Mouse (Mus musculus): Measurements from ENCODE around the gene Caskin1.

- TF ChIP-seq CTCF (IDR thresholded peaks at IDR 0.05; ENCODE audit: control insufficient read depth, insufficient read depth, low read length): no peak
- no peak for TF ChIP-seq POLR2A (IDR thresholded peaks at IDR 0.05; ENCODE audit: borderline replicate concordance, control insufficient read depth, low read depth, low read length)
These were observed 42.1 kb downstream of the Caskin1 start for GRCm38 (mm10) chr17:24530361-24531050.
